Mouse (Mus musculus) urinary bladder, postnatal 10 days (tissue): ENCODE results near the gene Ppox.
A peak's percentile ranks its signal among the peaks of the same experiment; 100 is the strongest.
"Not testable (repeated sequence)": the region's sequence is repeated elsewhere in the genome, so short reads cannot be mapped to it uniquely, and the experiment has no call there.

Experiments used
- DNase-seq: peaks from one replicate; pipeline ENCODE4 v3.0.0; 2022; ENCODE audit warnings: low spot score

Gene Ppox

DNA sequence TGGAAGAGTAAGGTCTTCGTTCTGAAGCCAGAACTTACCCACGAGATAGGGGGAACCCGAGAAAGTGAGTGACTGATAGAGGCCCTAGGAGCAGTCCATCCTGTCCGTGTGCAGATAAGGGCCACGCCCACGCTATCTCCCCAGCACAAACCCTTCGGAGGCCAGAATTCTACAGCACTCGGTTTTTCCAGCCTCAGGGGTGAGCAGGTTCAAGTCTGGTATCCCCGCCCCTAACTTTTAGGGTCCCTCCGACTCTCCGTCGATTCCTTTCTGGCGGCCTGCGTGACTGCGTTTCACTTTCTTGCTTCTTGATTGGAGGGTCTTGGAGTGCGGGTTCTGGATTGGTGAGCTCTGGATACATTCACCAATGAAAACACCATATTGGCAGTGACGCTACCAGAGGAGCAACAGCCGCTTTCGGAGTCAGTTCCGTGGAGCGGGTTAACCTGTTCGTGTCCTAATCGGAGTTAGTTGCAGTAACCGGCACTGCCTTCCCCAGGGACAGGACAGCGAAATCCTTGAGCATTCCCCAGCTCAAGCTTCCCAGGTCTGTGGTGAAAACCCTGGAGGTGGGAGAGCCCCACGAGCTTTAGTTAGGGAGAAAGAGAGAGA is at the start of gene Ppox:
TSS of gene Ppox (minus strand) at position 271 of the 612 bp plus-strand sequence.
- DNase-seq, result peak; percentile 51

DNA sequence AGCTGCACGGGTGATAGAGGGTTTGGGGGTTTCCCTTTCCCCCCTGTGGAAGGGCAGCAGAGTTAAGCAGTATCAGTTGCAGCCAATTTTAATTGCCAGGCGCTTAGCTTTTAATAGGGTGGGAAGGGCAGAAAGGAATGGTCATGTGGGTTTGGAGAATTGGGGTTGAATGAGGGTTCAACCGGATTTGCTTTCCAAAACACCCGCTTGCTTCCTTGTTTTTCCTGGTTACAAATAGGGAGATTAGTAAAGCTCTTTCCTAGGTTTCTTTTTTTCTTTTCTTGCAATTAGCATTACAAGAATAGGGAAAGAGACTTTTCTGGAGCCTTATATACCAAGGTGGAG is 49.2 kb upstream of the Ppox start:
- no peak for DNase-seq

DNA sequence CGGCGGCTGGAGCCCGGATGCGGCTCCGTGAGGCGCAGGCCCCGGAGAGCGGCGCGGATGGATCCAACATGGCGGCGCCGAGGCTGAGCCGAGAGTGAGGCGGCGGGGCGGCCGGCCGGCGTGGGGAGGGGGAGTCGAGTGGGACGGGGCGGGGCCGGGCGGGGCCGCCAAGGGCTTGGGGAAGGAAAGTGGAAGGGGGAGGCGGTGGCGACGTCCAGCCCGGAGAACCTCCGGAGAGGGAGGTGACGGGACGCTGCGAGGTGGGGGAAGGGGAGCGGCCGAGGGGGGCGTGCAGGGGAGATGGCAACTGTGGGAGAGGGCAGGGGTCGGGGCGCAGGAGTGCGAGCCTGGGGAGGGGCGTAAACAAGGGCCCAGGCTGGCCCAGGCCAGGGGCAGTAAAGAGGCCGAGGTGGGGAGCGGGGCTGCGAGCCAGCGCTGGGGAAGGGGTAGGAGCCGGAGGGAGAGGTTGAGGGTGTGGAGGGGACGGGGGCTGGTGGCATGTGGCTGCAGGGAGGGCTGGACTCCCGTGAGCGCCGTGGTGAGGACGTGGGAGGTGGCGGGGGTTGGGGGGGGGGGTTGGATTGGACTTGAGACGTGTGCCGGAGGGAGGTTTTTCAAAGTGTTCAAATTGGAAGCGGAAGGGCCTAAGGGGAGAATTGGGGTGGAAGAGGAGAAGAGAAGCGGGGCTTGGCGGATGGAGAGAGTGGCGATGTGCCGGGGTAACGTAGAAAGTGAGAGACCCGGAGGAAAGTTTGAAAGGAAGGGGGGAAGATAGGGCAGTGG is 48.6 kb upstream of the Ppox start:
- DNase-seq, result peak; percentile 43

DNA sequence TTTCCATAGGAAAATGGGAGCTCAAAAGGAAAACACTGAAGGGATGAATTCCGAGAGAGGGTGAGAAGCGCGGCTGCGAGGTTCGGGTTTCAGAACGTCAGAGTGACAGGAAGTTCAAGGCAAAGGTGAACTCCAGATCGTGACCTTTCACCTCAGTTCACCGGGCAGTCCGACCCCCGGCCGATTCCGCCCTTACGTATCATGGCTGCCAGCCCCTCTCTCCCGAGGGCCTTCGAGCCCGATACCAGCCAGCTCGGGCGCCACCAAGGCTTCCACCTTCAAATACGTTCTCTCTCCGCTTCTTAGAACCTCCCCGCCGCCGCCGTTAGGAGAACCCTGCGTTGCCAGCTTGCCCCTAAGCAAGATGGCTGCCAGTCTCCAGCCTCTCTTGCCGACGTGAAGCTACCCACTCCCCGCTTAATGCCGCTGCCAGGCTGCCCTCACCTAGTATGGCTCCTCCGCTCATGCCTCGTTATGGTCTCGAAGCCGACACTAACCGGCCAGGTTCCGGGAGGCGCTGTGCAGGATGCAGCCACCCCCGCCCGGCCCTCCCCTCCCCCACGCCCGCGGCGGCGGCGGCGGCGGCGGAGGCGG is 48.0 kb upstream of the Ppox start, which contains the start of gene Dedd:
TSS of gene Dedd (plus strand) at position 307 of the 594 bp plus-strand sequence.
- peak; percentile 40 for DNase-seq

DNA sequence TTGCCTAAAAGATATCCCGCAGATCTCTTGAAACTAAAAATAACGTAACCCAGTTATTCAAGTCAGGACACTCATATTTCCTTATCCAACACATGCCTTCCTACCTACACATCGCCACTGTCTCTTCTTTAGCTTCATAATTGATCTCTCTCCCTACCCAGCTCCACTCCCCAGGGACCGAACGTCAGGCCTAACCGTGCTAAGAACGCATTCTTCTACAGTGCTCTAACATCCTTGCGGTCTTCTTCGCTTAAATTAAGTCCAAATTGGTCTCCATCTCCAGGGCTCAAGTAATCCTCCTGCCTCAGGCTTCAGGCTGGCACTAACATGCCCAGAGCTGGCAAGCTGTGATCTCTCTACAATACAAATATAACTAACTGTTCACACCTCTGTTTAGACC is 47.3 kb upstream of the Ppox start:
- DNase-seq, result no peak

DNA sequence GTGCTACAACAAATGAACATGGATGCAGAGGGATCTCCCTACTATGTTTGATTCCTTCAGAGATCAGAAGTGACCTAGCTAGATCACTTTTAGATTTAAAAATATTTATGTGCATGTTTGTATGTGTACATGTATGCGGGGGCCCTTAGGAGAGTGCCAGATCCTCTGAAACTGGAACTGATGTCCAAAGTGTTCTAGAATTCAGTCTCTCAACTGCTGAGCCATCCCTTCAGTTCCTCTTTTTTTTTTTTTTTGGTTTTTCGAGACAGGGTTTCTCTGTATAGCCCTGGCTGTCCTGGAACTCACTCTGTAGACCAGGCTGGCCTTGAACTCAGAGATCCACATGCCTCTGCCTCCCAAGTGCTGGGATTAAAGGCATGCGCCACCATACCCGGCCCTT is 45.6 kb upstream of the Ppox start:
- not testable (repeated sequence) for DNase-seq

DNA sequence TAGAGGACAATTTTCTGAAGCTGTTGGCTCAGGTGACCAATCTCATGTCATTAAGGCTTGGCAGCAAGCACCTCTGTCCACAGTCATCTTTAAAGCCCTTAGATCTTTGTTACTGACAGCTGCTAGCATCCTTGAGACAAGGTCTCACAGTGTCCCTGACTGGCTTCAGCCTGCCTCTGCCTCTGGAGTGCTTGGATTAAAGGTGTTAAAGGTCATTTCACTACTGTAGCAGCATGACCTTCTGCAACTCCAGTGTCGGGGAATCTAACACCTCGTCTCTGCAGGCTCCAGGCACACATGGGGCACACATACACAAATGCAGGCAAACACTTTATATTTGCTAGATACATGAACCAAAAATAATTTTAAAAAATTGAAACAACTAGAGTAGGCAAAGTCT is 44.6 kb upstream of the Ppox start:
- DNase-seq, result no peak

DNA sequence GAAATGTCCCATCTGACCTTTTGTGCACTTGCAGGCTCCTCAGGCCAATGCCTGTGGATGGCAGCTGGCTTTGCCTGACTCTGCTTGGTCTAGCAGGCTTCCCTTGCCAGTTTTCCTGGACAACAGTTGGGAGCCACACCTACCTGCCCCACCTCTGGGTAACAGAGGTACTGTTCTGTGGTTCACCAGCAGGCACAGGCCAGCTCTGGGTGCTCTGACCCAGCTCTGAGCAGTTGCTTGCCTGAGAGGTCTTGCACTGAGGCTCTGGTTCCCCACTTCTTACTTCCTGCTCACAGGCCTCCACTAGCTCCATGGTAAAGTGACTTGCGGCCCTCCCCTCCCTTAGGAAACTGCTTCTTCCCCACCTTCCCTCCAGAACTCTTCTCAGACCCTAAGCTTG is 41.0 kb upstream of the Ppox start:
- no peak for DNase-seq

DNA sequence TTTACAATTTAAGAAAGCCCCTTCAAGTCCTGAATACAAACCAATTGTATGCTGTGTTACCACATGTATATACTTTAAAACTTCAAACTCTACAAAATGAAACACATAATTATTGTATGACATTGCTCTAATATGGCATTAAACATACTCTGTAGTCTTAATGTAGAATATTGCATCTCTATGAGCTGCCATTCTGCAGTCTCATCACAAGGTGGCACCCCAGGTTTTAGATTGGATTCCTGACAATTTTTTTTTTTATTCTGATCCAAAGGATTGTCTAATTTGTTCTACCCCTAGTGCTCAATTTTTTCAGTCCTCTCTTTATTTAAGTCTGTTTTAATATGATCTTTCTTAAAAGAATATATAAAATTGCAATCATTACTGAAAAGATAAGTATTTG is 40.4 kb upstream of the Ppox start:
- no peak for DNase-seq

DNA sequence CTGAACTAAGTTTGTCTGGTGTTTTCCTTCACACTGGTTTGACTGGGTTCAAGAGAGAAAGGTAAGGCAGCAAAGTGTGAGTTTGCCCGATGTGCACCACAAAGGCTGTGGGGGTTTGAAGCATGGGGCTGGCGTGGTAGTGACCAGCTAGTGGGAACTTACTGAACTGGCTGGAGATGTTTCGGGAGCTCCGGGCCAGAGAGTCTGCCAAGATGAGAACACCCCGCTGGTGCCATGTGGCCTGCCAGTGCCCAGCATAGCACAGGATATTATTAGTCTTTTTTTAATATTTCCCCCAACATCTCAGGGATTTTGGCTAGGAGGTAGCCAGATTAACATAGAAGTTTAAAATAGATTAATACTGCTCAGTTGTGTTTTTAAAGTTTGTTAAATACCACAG is 39.2 kb upstream of the Ppox start:
- no peak for DNase-seq

DNA sequence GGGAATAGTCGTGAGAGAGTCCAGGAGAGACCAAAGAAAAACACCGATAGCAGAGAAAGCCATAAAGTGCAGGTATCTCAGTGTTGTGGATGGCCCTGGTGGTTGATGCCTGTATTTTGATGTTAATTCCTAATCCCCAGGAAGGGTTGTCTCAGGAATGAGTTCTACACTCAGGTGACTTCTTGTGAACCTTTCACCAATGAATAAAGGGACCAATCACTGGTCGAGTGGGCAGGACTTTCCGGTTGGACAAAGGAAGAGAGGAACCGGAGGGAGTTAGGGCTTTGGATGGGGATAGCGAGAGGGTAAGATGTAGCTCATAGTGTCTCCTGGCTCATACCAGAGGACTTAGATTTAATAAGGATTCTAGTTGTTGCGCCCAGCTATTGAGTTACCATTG is 38.8 kb upstream of the Ppox start:
- no peak for DNase-seq

DNA sequence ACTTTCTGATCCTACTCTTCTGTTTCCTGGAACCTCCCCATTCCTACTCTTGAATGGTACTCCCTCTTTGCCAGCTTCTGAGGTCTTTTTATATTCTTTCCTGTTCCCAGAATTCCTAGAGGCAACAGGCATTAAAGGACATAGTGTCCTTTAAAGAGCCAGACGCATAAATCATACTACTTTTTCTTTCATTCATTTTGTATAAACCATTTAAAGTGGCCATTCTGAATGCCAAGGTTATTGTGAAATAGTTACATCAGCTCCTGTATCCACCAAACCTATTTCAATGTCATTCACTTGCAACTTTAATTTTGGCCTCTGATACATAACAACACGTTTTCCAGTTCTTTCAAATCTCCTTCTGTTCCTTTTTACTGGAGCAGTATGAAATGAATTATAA is 28.3 kb upstream of the Ppox start:
- no peak for DNase-seq

DNA sequence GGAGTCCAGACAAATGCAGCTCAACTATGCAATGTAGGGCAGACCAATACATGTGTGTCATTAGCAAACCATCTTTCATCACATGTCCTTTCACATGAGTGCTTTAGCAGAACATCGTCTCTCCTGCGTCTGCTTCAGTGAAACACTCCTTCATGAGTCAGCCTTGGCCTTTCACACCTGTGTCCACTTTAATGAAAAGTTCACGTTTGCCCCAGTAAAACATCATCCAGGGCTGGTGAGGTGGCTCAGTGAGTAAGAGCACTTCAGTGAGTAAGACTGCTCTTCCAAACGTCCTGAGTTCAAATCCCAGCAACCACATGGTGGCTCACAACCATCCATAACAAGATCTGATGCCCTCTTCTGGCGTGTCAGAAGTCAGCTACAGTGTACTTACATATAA is 25.2 kb upstream of the Ppox start:
- not testable (repeated sequence) for DNase-seq

DNA sequence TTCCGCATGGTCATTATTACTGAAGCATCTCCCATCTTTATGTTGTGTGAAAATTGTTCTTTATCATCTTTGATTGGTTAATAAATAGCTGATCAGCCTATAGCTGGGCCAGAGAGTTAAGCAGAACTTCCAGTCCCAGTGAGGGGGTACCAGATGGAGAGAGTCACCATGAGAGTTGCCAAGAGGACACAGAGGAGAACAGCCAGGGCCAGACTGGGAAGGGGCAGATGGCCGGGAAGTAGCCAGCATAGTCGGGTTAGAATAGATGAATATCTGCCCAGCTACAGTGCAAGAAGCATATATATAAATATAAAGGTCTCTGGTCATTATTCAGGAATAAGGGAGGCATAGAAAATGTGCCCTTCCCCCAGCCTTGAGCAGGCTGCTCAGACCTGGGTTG is 17.2 kb upstream of the Ppox start:
- no peak for DNase-seq

DNA sequence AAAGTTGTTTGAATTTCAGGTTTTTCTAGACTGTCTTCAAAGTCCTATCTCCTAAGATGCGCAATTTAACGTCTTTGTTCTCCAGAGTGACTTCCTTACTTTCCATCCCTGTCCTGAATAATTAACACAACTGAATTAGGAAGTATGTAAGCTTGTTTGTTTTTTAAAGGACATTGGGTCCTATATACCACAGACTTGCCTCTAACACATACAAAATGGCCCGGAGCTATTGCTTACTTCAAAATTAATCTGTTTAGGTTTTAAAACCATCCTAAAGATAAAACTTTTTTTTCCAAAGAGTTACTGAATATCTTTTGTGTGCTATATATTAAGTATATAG is 14.0 kb upstream of the Ppox start:
- DNase-seq, result no peak

DNA sequence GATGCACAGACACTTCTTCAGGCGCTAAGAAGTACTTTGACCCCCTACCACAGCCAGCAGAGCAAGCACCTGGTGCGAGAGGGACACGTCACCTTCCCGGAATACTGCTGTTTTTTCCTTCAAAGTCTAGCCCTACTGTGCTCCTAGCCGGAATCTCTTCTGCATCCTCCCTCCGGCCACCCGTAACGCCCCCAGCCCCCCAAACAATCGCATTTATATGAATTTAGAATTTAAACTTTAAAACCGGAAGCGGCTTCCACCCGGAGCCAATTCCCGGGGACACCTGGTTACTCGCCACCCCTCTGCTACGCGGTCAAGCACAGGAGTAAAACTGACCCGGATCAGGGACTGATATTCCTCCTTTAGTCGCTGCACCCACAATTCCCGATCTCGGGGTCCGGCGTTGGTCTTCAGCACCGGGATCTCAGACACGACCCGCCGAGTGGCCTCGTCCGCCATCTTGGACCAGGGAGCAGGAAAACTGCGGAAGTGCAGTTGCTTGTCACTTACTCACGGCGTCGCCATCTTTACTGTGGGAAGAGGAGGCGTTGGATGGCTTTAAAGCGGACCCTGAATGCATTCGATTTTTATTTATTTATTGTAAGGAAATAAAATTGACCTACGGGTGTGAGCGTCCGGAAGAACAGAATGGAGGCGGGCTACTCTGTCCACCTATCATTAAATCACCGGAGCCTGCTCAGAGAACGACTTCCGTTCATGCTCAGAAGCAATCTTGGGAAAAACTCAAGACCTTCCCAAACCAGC is 13.5 kb upstream of the Ppox start, which contains the start of gene Ufc1:
TSS of gene Ufc1 (minus strand) at position 727 of the 765 bp plus-strand sequence.
- no peak for DNase-seq

DNA sequence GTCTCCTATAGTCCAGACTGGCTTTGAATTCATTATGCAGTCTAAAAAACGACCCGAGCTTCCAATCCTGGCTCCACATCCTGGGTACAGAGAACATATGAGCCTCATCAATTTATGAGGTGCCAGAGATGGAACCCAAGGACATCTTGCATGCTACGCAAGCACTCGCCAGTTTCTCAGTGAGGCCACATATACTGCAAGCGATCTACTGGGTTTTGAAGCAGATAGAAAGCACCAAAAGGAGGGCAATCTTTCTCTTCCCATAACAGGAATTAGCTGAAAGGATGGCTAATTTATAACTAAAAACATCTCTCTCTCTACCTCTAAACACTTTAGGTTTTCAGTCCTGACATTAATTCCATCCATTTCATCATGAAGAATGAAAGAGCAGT is 12.9 kb upstream of the Ppox start:
- no peak for DNase-seq

DNA sequence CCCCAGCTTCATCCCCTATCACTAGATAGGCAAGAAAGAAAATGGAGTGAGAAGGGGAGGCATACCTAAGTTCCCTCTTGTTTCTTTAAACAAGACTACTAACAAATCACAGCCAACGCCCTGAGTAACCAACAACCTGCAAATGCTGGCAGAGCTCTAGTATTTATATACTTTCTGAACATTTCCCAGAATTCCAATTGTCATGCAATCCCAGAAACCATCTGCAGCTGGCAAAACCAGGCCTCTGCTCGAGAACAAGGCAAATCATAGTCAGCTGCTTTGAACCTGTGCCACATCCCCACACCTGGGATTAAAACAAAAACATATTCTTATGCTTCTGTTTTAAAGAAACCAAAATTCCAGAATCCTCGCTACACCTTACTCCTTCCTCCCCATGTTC is 12.4 kb upstream of the Ppox start:
- no peak for DNase-seq

DNA sequence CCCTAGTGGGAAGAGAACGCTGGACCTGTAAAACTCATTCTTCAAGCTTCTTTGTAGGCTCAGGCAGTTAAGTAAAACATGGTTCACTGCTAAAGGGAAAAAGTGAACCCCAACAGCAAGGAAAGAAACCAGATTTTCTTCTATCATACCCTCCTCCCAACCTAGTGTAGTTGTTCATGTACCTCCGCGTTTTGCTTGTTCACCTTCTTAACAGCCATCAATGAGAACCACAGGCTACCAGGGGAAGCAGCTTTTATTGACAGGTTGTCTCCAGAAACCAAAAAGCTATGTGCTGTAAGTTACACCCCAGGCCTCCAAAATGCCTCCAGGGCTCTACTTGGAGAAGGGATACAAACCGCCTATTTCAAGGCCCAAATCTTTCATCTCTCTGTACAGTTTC is 7.3 kb upstream of the Ppox start:
- no peak for DNase-seq

DNA sequence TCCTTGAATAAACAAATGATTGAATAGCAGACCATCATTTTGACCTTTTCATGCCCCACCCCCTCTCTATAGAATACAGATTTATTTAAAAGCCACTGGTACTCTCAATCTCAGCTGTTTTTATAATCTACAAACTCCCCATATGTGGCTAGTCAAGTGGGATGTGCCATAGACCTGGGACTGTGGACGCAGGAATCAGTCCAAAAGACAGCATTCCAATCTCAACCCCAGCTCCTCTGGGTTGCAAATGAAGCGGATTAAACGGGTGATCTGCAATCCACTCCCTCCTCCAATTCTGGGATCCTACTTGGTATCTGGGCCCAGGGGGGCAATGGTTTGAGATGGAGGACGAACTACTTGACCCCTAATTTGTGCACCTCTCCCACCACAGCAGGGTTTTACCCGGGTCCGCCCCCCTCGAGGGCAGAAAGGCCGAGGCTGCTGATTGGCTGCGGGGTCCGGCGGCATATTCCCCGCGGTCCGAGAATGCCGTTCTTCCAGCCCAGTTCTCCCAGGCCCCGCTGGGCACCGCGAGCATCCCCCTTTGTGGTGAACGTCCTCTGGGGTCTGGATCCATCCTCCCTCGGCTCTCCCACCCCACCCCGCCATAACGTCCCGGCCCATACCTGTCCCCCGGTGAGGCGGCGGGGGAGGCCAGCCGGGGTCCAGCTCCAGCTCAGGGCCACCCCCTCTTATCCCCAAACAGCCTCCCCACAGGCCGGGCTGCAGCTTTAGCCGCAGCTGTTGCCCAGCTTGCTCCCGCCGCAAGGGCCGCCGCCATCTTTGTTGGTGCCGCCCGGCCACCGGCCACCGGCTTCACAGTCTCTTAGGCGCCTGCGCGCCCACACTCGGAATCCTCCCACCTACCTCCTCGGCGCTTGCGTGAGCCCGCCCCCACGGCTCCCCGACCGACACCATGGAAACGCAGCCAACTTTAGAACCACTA is 6.4 kb upstream of the Ppox start, which contains the start of gene Usp21:
TSS of gene Usp21 (minus strand) at position 856 of the 946 bp plus-strand sequence.
- DNase-seq, result peak; percentile 81

DNA sequence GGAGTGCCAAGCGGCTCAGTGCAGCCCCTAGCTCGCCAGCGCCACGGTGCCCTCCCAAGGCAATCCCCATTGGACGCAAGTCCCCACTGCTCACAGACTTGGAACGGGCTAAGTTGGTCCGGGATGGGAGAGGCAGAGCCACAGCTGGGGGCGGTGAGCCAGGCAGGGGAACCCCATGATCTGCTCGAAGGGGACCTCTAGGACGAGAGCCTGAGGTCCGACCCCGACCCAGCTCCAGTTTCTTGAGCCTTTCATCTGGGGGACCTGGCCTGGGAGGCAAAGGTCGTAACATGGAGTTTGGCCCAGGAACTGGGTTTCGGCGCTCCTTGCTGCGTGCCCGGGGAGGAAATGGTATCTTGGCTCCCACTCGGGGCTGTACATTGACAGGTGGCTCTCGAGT is 5.5 kb upstream of the Ppox start:
- no peak for DNase-seq
